Mouse (Mus musculus) embryo, embryonic 11.5 days (tissue): ENCODE data around the gene Flywch1.

Experiments
- DNase-seq: peaks from one replicate; pipeline ENCODE4 v3.0.0-alpha.2; 2012; ENCODE audit warnings: low read depth, low spot score

Flywch1 gene

GRCm38 (mm10) chr17:23744076-23744475 lies 27.3 kb downstream of the Flywch1 start:
- no peak for DNase-seq

GRCm38 (mm10) chr17:23742941-23743340 lies 28.5 kb downstream of the Flywch1 start:
- no peak for DNase-seq

GRCm38 (mm10) chr17:23742210-23742793 lies 29.1 kb downstream of the Flywch1 start:
- no peak for DNase-seq

- DNase-seq = no peak
Observed at GRCm38 (mm10) chr17:23741359-23742209, 29.8 kb downstream of the Flywch1 start.

GRCm38 (mm10) chr17:23740598-23741021 lies 30.8 kb downstream of the Flywch1 start, which contains the start of gene Paqr4:
Gene Paqr4, minus strand, starts transcription at chr17:23740867.
- no peak for DNase-seq

GRCm38 (mm10) chr17:23740136-23740584 lies 31.2 kb downstream of the Flywch1 start:
- DNase-seq = peak; percentile 79

GRCm38 (mm10) chr17:23739202-23740135 lies 31.9 kb downstream of the Flywch1 start:
- no peak for DNase-seq

GRCm38 (mm10) chr17:23738836-23739201 lies 32.6 kb downstream of the Flywch1 start:
- DNase-seq = no peak

GRCm38 (mm10) chr17:23737493-23738445 lies 33.6 kb downstream of the Flywch1 start:
- no peak for DNase-seq

GRCm38 (mm10) chr17:23734341-23734740 lies 37.1 kb downstream of the Flywch1 start:
- DNase-seq = no peak

- DNase-seq = no peak
Observed at GRCm38 (mm10) chr17:23730441-23730840, 41.0 kb downstream of the Flywch1 start.

- peak; percentile 59 for DNase-seq
Observed at GRCm38 (mm10) chr17:23726758-23727142, 44.7 kb downstream of the Flywch1 start.

GRCm38 (mm10) chr17:23725999-23726757 lies 45.2 kb downstream of the Flywch1 start, which contains the start of gene Pkmyt1:
Gene Pkmyt1, plus strand, starts transcription at chr17:23726336.
- DNase-seq = peak; percentile 91

GRCm38 (mm10) chr17:23725477-23725876 lies 45.9 kb downstream of the Flywch1 start:
- no peak for DNase-seq

GRCm38 (mm10) chr17:23722376-23723125 lies 48.9 kb downstream of the Flywch1 start, which contains the start of gene 1520401A03Rik:
Gene 1520401A03Rik, minus strand, starts transcription at chr17:23722783.
- DNase-seq = no peak

- DNase-seq = no peak
Observed at GRCm38 (mm10) chr17:23721886-23722285, 49.5 kb downstream of the Flywch1 start.

GRCm38 (mm10) chr17:23719455-23719854 lies 51.9 kb downstream of the Flywch1 start:
- no peak for DNase-seq

- no peak for DNase-seq
Observed at GRCm38 (mm10) chr17:23717003-23717402, 54.4 kb downstream of the Flywch1 start.

- peak; percentile 54 for DNase-seq
Observed at GRCm38 (mm10) chr17:23706212-23706611, 65.2 kb downstream of the Flywch1 start.
